Mouse (Mus musculus): Measurements from ENCODE around the gene Psmb11. TPM values are rescaled to one million over a fixed set of nuclear protein-coding genes. Genes with fewer than 3 reads are reported as not detected.

The Psmb11 gene
- total RNA-seq (2021): under 1 TPM in 1 of 2 experiments, not detected in 1; 0.26 TPM
- long read RNA-seq, experiment 1: 0 reads
- long read RNA-seq, experiment 2: 0 reads

- no peak for DNase-seq
- intact Hi-C loops (cut with DNase I): no loop called here
These were observed at the start of gene Psmb11 for GRCm38 (mm10) chr14:54621133-54621532. Gene Psmb11, plus strand, starts transcription at chr14:54621433.

- DNase-seq: no peak
- intact Hi-C loops (cut with DNase I): no loop called here
These were observed 49.1 kb upstream of the Psmb11 start for GRCm38 (mm10) chr14:54572122-54572521.

DNA sequence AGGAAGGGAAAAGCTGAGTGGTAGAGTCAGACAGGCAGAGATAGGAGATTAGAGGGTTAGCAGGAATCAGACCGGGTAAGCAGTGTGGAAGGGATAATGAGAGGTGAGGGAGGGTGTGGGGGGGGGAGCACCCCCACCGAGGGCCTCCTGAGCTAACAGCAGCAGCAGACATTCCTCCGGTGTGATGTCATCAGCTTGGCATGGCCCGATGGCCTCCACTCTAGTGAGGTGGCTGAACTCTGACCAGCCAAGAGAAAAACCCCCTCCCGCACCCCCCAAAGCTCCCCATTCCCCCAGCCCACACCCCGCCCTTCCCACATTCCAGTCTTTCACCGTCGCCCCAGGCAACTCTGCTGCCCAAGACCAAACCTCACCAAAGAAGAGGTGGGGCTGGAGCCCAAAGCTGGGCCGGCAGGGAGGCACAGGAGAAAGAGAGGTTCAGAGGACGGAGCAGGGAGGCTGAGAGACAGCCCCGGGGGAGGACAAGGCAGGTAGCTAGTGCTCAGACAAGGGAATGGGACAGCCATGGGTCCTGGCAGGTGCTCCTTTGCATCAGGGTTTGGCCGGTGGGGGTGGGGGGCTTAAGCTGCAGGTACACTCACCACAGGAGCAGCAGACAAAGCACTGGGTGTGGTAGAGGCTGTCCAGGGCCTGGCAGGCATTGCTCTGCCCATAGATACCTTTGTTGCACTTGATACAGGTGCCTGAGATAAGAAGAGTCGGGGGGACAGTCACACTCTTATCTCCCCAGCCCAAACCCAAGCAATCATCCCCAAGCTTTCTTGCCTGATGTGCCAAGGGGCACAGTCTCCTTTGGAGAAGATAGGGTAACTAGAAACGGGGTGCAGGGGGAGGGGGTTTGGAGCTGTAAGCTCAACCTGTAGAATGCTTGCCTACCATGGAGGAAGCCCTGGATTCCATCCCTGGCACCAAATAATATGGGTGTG, 48.2 kb upstream of the Psmb11 start:
- intact Hi-C loops (cut with DNase I): no loop called here
- DNase-seq: no peak

- intact Hi-C loops (cut with DNase I): no loop called here
- DNase-seq: no peak
These were observed 47.0 kb upstream of the Psmb11 start for GRCm38 (mm10) chr14:54574253-54574652.

- intact Hi-C loops (cut with DNase I): no loop called here
- no peak for DNase-seq
These were observed 46.2 kb upstream of the Psmb11 start for GRCm38 (mm10) chr14:54575031-54575430.

DNA sequence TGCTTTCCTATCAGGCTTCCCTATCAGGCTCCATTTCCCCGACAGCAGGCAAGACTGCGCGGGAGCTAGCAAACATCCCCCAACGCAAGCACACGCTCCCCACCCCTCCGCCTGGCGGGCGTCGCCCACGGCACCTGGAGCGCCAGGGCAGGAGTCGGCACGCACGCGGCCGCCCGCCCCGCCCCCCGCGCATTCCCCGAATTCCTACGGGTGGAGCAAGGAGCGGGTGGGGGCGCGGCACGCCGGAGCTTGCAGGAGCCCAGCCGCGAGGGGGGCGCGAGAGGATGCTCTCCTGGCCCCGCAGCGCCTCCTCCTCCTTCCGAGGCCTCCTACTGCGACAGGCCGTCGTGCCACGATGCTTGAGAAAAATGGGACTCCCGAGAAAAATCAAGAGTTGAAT, 45.6 kb upstream of the Psmb11 start:
- intact Hi-C loops (cut with DNase I): no loop called here
- DNase-seq: peak in 1 of 2 experiments; percentile 51

DNA sequence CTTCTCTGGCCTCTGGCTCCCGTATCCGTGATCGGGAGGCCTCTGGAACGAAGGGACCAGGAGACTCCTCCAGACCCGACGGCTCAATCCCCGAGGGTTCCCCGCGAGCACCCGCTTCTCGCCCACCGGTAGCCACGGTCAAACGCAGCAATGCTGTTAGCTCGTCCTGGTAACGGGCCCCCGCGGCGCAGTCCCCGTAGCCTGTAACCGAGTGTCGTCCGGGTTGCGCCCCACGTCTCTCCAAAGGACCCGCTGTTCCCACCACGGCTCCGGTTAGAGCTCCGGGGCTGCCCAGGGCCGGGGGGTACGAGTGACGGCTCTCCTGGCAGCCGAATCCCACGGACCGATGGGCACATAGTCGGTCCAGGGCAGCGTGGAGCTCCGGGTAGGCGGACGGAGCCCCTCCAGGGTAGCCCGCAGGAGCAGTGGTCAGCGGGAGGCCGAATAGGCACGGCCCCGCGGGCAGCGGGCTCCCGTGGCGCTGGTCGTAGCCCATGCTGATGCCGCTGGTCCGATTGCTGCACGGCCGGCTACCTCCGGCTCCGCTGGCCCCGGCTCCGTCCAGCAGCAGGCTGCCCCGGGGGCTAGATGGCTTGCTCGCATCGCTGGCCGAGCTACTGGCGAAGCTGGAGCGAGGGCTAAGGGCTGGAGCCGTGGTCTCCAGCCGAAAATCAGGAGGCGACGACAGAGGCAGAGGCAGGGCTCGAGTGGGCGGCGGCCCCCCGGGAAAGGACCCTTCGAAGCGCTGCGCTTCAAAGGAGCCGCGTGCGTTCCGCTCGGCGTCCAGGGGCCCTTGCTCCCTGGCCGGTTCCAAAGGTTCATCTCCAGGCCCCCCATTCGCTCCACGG, 44.8 kb upstream of the Psmb11 start:
- intact Hi-C loops (cut with DNase I): no loop called here

GRCm38 (mm10) chr14:54577089-54577982, 43.9 kb upstream of the Psmb11 start, which contains the start of gene Ajuba:
Gene Ajuba, minus strand, starts transcription at chr14:54577558.
- DNase-seq: peak; percentile 84 to 87
- intact Hi-C loops (cut with DNase I): no loop called here

More for the DNA sequence above, 44.8 kb upstream of the Psmb11 start:
- DNase-seq: no peak

GRCm38 (mm10) chr14:54578063-54578462, 43.2 kb upstream of the Psmb11 start:
- no peak for DNase-seq
- intact Hi-C loops (cut with DNase I): no loop called here

DNA sequence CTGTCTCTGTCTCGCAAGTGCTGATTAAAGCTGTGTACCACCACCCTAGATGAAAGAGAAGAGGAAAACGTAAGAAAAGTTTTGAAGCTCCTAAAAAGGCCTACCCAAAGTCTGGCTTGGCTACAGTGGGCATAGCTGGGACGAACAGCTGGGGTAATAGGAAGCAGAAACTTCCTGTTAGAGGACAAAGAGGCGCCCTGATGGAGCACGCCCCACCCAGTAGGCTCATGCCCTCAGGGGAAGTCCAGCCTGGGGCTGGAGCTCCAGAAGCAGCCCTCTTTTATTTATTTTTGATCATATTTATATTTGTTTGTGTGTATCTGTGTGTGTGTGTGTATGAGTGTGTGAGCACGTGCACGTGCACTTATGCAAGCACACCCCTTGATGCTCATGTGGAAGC, 41.6 kb upstream of the Psmb11 start:
- no peak for DNase-seq
- intact Hi-C loops (cut with DNase I): no loop called here

- DNase-seq: no peak
- intact Hi-C loops (cut with DNase I): loop anchor here (2.0 kb wide), 1 partner anchor 60 kb away; no protein-coding TSS in a partner anchor
These were observed 38.7 kb upstream of the Psmb11 start for GRCm38 (mm10) chr14:54582536-54582935.

- DNase-seq: peak in 1 of 2 experiments; percentile 49
- intact Hi-C loops (cut with DNase I): loop anchor here (2.0 kb wide), 1 partner anchor 59 kb away; no protein-coding TSS in a partner anchor
These were observed 37.4 kb upstream of the Psmb11 start for GRCm38 (mm10) chr14:54583681-54584338.

DNA sequence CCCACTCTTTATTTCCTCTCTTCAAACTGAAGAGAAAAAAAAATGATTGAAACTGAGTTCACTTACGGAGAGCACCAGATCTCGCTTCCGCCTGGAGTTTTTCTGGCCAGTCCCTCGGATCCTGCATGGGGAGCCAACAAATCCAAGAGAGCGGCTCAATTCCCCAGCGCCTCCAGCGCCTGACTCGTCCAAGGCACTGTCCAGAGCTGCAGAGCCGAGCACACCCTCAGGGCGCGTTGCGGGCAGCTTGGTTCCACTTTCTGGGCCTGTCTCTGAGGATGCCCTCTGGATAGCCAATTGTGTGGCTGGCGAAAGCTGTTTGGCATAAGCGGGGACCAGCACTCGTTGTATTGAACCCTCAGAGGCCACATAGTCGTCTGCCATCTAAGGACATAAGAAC, 30.2 kb upstream of the Psmb11 start:
- intact Hi-C loops (cut with DNase I): no loop called here
- no peak for DNase-seq

DNA sequence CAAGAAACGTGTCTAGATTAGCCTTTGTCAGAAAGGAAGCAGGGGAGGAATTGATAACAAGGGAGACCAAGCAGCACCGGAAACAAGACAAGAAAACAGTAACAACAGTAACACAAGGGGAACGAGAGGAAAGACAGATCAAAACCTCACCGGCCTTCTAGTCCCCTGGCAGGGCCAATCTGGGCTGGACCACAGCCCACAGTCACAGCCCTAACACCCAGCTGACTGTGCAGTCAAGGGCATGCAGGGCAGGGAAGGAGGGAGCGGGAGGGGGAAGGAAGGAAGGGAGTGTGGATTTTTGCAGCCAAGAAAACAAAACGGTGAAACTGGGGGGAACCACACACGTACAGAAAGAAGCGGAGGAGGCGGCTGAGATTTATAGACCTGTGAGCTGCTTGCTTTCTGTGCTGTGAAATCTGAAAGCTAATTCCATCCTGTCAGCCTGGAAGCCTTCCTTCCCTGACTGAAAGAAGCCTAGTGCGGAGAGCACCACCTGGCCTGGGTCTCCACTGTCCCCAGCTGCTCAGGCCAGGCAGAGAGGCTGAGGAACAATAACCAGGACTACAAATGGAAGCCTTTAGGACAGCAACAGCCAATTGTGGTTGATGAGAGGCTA, 28.8 kb upstream of the Psmb11 start:
- intact Hi-C loops (cut with DNase I): no loop called here
- DNase-seq: no peak

GRCm38 (mm10) chr14:54594055-54594454, 27.2 kb upstream of the Psmb11 start:
- intact Hi-C loops (cut with DNase I): no loop called here
- DNase-seq: no peak

DNA sequence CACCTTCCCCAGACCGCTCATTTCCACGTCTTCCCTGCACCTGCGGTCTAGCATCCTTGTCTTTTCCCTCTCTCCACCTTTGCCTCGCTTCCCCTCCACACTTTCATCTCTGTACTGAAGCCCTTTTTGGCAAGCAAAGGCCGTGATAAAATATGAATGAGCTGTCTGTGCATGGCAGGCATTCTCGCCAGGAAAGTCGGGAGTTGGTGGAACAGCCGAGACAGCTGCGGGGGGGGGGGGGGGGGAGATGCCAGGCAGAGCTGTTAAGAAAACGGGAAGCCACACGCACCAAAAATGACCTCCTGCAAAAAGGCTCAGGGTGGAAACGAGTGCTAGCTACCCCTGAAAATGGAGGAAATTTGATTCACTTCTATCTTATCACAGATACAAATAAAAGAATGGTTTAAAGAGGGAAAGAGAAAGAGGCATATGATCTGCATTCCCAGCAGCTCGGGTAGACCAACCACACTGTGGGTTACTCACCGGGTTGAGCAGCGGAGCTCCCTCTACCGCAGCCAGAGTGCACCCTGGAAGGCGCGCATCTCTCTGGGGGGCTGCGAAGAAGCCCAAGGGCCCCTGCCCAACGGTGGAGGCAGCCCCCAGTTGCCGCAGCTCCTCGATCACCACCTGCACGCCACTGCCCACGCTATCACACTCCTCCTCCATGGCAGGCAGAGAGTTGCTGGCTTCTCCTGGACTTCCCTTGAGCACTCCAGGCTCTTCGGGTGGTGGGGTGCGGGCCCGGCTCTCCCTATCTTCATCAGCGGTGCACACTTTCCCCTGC, 26.4 kb upstream of the Psmb11 start:
- intact Hi-C loops (cut with DNase I): no loop called here
- no peak for DNase-seq

GRCm38 (mm10) chr14:54597084-54597483, 24.1 kb upstream of the Psmb11 start:
- DNase-seq: no peak
- intact Hi-C loops (cut with DNase I): no loop called here

DNA sequence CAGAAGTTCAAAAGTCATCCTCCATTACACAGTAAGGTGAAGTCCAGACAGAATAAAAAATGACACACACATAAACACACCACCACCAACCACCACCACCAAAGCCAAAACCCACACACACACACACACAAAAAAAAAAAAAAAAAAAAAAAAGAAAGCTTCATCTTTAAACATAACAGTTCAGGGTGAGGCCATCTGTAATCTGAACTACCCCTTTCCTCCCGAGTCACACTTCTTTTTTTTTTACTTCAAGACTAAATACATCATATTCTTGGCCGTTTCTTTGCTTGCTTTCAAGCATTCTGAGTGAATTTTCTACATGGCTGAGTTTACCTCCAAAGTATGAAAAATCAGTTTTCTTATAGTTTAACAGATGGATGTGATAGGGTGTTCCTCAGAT, 19.6 kb upstream of the Psmb11 start:
- intact Hi-C loops (cut with DNase I): no loop called here
- DNase-seq: no peak

Data from gastrocnemius, postnatal 36 days (tissue).